Mouse (Mus musculus) adrenal gland, postnatal 36 days (tissue): ENCODE measurements at regions not wholly inside any gene's neighbourhood (a gene's known extent, or its start where the extent isn't known, plus 50 kb on each side); places are given as distances from the start of the nearest gene placed in this dataset.

Experiments used
- DNase-seq, 2 experiments: peaks; one replicate each; pipeline ENCODE4 v3.0.0; 2021; ENCODE audit warnings: mixed read lengths in 1 of 2

DNA sequence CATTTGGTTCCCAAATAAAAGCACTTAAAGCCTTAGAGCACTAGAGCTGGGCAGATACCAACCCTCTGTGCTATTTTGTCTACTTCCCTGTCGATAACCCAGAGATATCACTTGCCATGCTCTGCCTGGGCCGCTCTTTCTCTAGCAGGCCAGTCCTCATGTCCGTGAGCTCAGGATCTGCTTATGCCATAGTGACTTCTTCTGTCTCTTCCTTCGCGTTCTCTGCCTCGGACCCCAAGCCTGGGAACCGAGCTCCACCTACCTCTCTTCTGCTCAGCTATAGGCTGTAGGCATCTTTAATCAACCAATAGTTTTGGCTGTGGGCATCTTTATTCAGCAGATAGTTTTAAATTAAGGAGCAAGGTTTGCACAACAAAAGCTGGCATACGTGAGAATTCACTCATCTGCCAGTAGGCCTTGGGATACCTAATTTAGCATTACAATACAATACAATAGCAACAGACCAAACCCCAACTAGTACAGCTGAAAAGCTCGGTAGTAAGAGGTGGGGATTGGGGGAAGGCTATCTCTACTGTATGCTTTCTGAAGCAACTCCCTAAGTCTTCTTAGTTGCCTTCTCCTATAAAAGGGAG is 72.0 kb upstream of the Eomes start:
- DNase-seq = no peak

DNA sequence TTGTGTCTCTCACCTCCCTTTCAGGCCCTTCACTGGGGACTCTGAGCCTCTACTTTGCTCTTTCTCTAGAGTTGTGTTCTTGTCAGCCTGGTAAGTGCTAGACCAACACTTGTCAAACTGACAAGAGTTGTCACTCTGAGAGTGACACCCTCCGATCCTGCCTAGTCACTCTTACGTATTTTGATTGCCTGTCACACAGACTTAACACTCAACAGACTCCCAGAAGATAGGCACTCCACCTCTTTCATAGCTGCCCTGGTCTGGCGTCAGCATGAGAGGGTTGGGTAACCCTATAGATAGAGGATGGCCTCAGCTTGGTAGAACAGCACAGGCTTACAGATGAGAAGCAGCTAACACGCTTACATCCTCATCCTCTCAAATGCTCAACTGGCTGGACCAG is 62.0 kb upstream of the Eomes start:
- DNase-seq = no peak

DNA sequence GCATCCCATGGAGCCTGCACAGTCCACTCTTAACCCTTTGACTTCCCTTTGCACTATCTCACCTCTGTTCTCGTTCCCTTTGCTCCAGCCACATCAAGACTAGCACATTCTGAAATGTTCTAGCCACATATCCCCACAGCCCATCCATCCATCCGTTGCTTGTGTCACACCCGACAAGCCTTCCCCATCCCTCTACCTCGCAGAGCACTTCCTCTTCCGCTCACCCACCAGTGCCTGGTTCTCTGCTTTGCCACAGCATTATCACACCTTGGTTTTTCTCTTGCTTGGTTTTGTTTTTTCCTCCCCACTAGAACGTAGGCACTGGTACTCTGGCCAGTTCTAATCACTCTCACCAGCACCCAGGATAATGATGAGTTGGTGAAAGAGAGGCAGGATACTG is 61.5 kb upstream of the Eomes start:
- no peak for DNase-seq

DNA sequence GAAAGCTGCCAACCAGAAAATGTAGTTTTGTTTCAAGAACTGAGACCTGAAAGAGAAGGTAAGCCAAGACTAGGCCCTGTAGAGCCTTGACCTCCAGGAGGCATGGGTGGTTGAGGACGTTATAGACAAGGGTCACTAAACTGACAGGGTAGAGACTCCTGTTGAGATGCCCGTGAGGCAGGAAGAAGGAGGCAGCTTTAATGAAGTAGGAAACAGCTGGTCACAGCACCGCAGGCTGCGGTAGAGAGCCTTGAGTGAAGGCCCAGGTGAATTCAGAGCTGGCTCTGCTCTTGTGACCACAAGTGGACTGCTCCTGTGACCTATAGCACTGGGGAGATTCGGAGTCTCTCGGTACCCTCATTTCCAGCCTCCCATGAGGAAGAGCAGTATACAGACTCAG is 53.7 kb upstream of the Eomes start:
- no peak for DNase-seq
